Mouse (Mus musculus) embryonic facial prominence, embryonic 15.5 days (tissue): ENCODE measurements around the gene 0610009B22Rik. TPM values are rescaled to one million over a fixed set of nuclear protein-coding genes. Genes with fewer than 3 reads are reported as not detected.

Experiments
- ATAC-seq: fragments of 200-750 bp; cut with Nextera tagmentation; 2 replicates; pipeline ENCODE4 v1.8.0; 2017; ENCODE audit warnings: low read depth, moderate TSS enrichment; ENCODE audit not compliant: insufficient number of reproducible peaks, low FRiP score, low TSS enrichment
- H3K27ac ChIP-seq: fragments of 300-500 bp; sonication (generic); replicated peaks from 2 replicates; pipeline ENCODE4 v1.5.1; 2015; ENCODE audit warnings: mild to moderate bottlenecking, inconsistent platforms
- H3K27me3 ChIP-seq: fragments of 300-500 bp; sonication (generic); 2 replicates; pipeline ENCODE4 v1.6.1; 2015; ENCODE audit warnings: inconsistent platforms
- H3K36me3 ChIP-seq: fragments of 300-500 bp; sonication (generic); 2 replicates; pipeline ENCODE4 v1.6.1; 2015; ENCODE audit warnings: mild to moderate bottlenecking, inconsistent platforms
- H3K4me1 ChIP-seq: fragments of 300-500 bp; sonication (generic); 2 replicates; pipeline ENCODE4 v1.6.1; 2015; ENCODE audit warnings: inconsistent platforms
- H3K4me2 ChIP-seq: fragments of 300-500 bp; sonication (generic); replicated peaks from 2 replicates; pipeline ENCODE4 v1.6.1; 2015; ENCODE audit warnings: mild to moderate bottlenecking, inconsistent platforms
- H3K4me3 ChIP-seq: fragments of 300-500 bp; sonication (generic); replicated peaks from 2 replicates; pipeline ENCODE4 v1.5.1; 2015; ENCODE audit warnings: mild to moderate bottlenecking, inconsistent platforms
- H3K9ac ChIP-seq: fragments of 300-500 bp; sonication (generic); 2 replicates; pipeline ENCODE4 v1.6.1; 2015; ENCODE audit warnings: inconsistent platforms
- H3K9me3 ChIP-seq: fragments of 300-500 bp; sonication (generic); replicated peaks from 2 replicates; pipeline ENCODE4 v1.6.1; 2016; ENCODE audit warnings: inconsistent platforms
- WGBS: fragments of 180-500 bp; shearing (Covaris S2); methylation state at CpG from one replicate; pipeline ENCODE4 v1.1.7; 2015; 5-methylcytosine and 5-hydroxymethylcytosine counted together
- polyA plus RNA-seq: library from polyadenylated mRNA; unstranded; fragments of >200 nt; fragmentation: Nextera tagmentation; extraction: Ambion mirVana; gene quantifications from 2 replicates; pipeline ENCODE4 v1.2.1, GENCODE M21; 2015

0610009B22Rik gene
- polyA plus RNA-seq, 1 experiment from 2014 or later, result 92.6 TPM

DNA sequence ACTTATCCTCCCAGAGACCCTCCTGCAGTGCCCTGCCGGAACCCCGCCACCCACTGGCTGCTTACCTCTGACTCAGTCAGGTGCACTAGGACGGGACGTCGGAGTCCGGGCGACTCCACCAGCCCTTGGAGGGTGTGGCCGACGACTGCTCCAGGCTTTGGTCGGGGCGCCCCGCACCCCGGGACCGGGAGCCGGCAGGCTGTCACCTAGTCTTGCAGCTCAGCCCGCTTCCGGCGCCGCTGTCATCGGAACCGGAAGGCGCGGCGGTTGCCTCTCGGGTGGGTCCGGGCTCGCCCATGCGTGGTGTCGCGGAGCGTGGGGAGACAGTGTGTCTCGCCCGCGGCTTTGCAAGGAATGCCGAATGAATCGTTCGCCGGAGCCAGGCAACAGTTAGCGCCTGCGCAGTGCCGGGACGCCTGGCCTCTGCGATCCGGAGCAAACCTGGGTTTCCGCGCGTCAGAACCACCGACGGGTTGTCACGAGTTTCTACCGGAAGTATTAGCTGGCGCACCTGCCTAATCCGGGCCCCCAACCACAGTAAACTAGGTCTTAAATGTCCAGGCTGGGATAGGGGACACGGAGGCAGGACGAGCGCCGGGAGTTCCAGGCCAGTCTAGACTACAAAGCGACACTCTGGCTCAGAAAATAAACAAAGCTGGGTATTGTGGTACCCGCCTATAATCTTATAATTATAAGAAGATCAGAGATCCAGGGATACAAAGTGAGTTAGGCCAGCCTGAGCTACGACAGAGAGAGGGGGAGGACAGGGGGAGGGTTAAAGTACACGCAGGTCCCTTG, 53.0 kb downstream of the 0610009B22Rik start, which contains the start of gene Rmnd5b:
TSS of gene Rmnd5b (minus strand) at position 372 of the 798 bp plus-strand sequence.
- Histone ChIP-seq H3K36me3 (peaks cover under 1% of the 10 kb centered on the region; the same call in 1 of the 2 replicates), H3K4me2 (peak within 1 kb of the TSS; percentile 79), H3K9me3 (no peaks in the 10 kb centered on the region), H3K27ac (peak within 1 kb of the TSS; percentile 87), H3K9ac (peak within 1 kb of the TSS; percentile 64), H3K4me1 (peaks cover 26% of the 10 kb centered on the region), H3K4me3 (peak within 1 kb of the TSS; percentile 82), H3K27me3 (no peaks in the 10 kb centered on the region)
- peak; percentile 73 for ATAC-seq
- under 1% methylated on average over 61 of the region's 61 CpGs for WGBS

Other genes with a start within 250 kb of the 0610009B22Rik start
- 18.2 and 20.7 TPM in 2 replicates for gene Phykpl, start 104.1 kb downstream of the 0610009B22Rik start, polyA plus RNA-seq
- 380 and 381 TPM in 2 replicates for gene Hnrnpab, start 82.0 kb downstream of the 0610009B22Rik start, polyA plus RNA-seq
- 138 and 147 TPM in 2 replicates for gene Nhp2, start 69.1 kb downstream of the 0610009B22Rik start, polyA plus RNA-seq
- 53.1 and 55.1 TPM in 2 replicates for gene Rmnd5b, start 53.0 kb downstream of the 0610009B22Rik start, polyA plus RNA-seq
- 41.0 and 45.4 TPM in 2 replicates for gene N4bp3, start 38.0 kb downstream of the 0610009B22Rik start, polyA plus RNA-seq
- 4.5 and 5.2 TPM in 2 replicates for gene D930048N14Rik, start 37.9 kb downstream of the 0610009B22Rik start, polyA plus RNA-seq
- gene Sec24a, start 74.8 kb upstream of the 0610009B22Rik start, polyA plus RNA-seq, result 15.2 and 17.4 TPM in 2 replicates
- gene Sar1b, start 74.8 kb upstream of the 0610009B22Rik start, polyA plus RNA-seq, result 111 and 116 TPM in 2 replicates
- gene Jade2, start 168.8 kb upstream of the 0610009B22Rik start, polyA plus RNA-seq, result 2.5 and 2.6 TPM in 2 replicates